Mouse (Mus musculus): ENCODE measurements around the gene Inpp4b.

DNA sequence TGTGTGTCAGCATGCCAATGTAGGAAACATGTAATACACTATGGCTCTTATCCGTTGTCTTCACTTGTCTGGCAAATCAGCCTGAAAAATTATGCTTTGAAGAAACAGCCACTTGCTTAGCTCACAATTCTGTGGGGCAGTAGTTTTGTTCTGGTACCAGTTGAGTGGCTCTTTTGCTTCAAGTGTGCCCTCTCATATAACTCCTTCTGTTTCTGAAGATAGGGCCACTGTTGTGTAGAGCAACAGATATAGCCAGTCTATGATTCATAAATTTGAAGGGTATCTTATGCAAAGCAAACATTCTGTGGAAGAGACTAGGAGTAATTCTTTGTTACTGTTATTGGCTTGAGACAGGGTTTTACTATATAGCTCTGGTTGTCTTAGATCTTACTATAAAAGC is 265.7 kb downstream of the Inpp4b start:
- TF ChIP-seq CTCF (IDR thresholded peaks at IDR 0.05; ENCODE audit: borderline replicate concordance, insufficient read depth, low read length) (no peak), POLR2A (IDR thresholded peaks at IDR 0.05; ENCODE audit: low read depth, low read length) (no peak)

All from embryonic fibroblast, embryonic 13.5 days (primary cell).